Mouse (Mus musculus) hindbrain, postnatal 0 days (tissue): ENCODE data around the gene 4930519G04Rik. TPM values are rescaled to one million over a fixed set of nuclear protein-coding genes. Genes with fewer than 3 reads are reported as not detected.
"Not testable (repeated sequence)": the region's sequence is repeated elsewhere in the genome, so short reads cannot be mapped to it uniquely, and the experiment has no call there.

Experiments used
- ATAC-seq: fragments of 200-750 bp; cut with Nextera tagmentation; 2 replicates; pipeline ENCODE4 v1.8.0; 2017; ENCODE audit warnings: mild to moderate bottlenecking, moderate TSS enrichment, moderate library complexity
- DNase-seq: peaks from one replicate; pipeline ENCODE4 v3.0.0-alpha.2; 2015; ENCODE audit warnings: low spot score
- H3K27ac ChIP-seq: fragments of 300-500 bp; sonication (generic); 2 replicates; pipeline ENCODE4 v1.5.1; 2014; ENCODE audit warnings: mild to moderate bottlenecking
- H3K27me3 ChIP-seq: fragments of 300-500 bp; sonication (generic); 2 replicates; pipeline ENCODE4 v1.6.1; 2014; ENCODE audit warnings: low read length, mixed read lengths; ENCODE audit not compliant: insufficient read depth
- H3K36me3 ChIP-seq: fragments of 300-500 bp; sonication (generic); 2 replicates; pipeline ENCODE4 v1.6.1; 2014; ENCODE audit warnings: low read length, mixed read lengths; ENCODE audit not compliant: insufficient read depth
- H3K4me1 ChIP-seq: fragments of 300-500 bp; sonication (generic); 2 replicates; pipeline ENCODE4 v1.6.1; 2014; ENCODE audit warnings: antibody characterized with exemption, low read length, mixed read lengths; ENCODE audit not compliant: insufficient read depth
- H3K4me2 ChIP-seq: fragments of 300-500 bp; sonication (generic); 2 replicates; pipeline ENCODE4 v1.6.1; 2014; ENCODE audit warnings: low read depth, mild to moderate bottlenecking, low read length, moderate library complexity, mixed read lengths
- H3K4me3 ChIP-seq: fragments of 300-500 bp; sonication (generic); 2 replicates; pipeline ENCODE4 v1.5.1; 2014; ENCODE audit warnings: low read length
- H3K9ac ChIP-seq: fragments of 300-500 bp; sonication (generic); replicated peaks from 2 replicates; pipeline ENCODE4 v1.6.1; 2014; ENCODE audit warnings: mild to moderate bottlenecking, low read length, moderate library complexity, mixed read lengths
- H3K9me3 ChIP-seq: fragments of 300-500 bp; sonication (generic); 2 replicates; pipeline ENCODE4 v1.6.1; 2016; ENCODE audit warnings: low read length, mixed read lengths
- CTCF ChIP-seq: IDR thresholded peaks from 2 replicates; pipeline ENCODE4 v1.5.1; 2016; ENCODE audit warnings: antibody characterized with exemption, control low read depth, low read depth
- WGBS: fragments of 180-500 bp; shearing (Covaris S2); extraction: QIAGEN DNeasy Blood & Tissue Kit; methylation state at CpG from one replicate; pipeline ENCODE4 v1.1.7; 2014; 5-methylcytosine and 5-hydroxymethylcytosine counted together
- polyA plus RNA-seq: library from polyadenylated mRNA; unstranded; fragments of >200 nt; fragmentation: Nextera tagmentation; extraction: Ambion mirVana; gene quantifications from 2 replicates; pipeline ENCODE4 v1.2.1, GENCODE M21; 2015
- total RNA-seq: library from RNA; depleted of rRNA; stranded (reverse); fragments of >200 nt; gene quantifications from 2 replicates; pipeline ENCODE4 v1.2.3, GENCODE M21; 2014

The 4930519G04Rik gene
- total and polyA plus RNA-seq, 2 experiments from 2014 or later = not detected

DNA sequence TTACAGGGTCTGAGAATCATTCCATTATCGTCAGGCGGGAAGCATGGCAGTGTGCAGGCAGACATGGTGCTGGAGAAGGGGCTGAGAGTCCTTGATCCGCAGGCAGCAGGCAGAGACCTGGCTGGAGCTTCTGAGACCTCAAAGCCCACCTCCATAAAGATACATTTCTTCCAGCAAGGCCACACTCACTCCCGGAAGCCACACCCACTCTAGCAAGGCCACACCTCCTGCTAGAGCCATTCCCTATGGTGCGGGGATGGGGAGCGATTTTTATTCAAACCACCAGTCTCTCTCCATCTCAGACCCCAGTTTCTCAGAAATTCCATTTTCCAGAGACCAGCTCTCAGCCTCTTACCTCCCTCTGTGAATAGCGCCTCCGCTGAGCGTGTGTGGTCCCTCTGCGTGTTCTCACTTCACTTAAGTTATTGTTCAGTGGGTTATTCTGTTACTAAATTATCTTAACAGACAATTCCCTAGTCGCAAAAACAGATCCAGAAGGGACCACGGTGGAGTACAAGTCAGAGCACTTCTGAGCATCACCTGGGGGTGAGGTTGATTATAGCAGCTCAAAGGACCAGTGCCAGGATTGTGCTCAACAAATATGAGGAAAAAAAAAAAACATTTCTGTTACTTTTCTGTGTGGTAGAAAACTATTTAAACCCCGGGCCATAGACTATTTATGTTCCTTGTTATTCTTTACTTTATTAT lies 55.3 kb downstream of the 4930519G04Rik start:
- ATAC-seq = no peak
- H3K9me3 ChIP-seq = no peaks in the 10 kb centered on the region
- TF ChIP-seq CTCF = no peak
- no peaks in the 10 kb centered on the region for H3K27me3 ChIP-seq
- no peaks in the 10 kb centered on the region for H3K36me3 ChIP-seq
- no peaks in the 10 kb centered on the region for H3K4me1 ChIP-seq
- H3K4me2 ChIP-seq = 0 out of 2 replicates have a peak overlapping the region, but pooled peaks have one; percentile 0
- H3K27ac ChIP-seq = no peak overlapping the region
- no peak overlapping the region for H3K9ac ChIP-seq
- WGBS = 52% methylated on average over 13 of the region's 13 CpGs
- DNase-seq = no peak
- no peak overlapping the region for H3K4me3 ChIP-seq

DNA sequence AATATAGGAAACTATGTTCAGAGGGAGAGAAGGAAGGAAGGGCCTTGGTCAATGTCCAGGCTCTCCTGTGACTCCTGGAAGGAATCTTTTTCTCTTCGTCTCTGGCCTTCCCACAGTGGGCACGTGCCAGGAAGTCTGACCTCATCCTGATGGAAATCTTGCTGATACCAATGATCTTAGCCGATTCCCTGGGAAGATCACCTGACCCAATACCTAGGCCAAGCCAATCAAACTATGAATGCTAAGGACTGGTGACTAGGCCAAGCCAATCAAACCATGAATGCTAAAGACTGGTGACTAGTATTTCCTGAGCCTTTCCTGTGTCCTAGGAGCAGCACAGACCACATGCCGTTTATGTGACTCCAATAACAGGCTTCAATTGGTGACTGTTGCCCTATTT lies 60.2 kb downstream of the 4930519G04Rik start:
- 77% methylated on average over 4 of the region's 4 CpGs for WGBS
- no peak overlapping the region for H3K4me2 ChIP-seq
- no peak overlapping the region for H3K27ac ChIP-seq
- no peak overlapping the region for H3K9ac ChIP-seq
- no peaks in the 10 kb centered on the region for H3K36me3 ChIP-seq
- no peak overlapping the region for H3K4me3 ChIP-seq
- no peak for ATAC-seq
- DNase-seq = no peak
- H3K9me3 ChIP-seq = no peaks in the 10 kb centered on the region
- no peaks in the 10 kb centered on the region for H3K4me1 ChIP-seq
- no peaks in the 10 kb centered on the region for H3K27me3 ChIP-seq
- TF ChIP-seq CTCF = no peak

DNA sequence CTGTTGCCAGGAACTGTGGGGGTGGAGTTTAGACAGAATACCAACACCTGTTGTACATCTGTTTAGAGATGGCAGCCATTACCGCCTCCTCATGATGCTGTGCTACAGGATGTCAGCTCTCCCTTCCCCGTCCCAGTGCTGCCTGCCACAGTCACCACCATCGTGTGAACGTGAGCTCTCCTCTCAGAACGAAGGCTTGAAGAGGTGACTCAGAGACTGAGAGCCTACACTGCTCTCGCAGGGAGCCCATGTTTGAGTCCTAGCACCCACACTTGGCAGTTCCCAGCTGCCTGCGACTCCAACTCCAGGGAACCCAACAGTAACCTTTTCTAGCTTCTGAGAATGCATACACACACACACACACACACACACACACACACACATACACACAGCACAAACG lies 61.4 kb downstream of the 4930519G04Rik start:
- no peaks in the 10 kb centered on the region for H3K4me1 ChIP-seq
- WGBS = 77% methylated on average over 8 of the region's 8 CpGs
- no peak overlapping the region for H3K9ac ChIP-seq

DNA sequence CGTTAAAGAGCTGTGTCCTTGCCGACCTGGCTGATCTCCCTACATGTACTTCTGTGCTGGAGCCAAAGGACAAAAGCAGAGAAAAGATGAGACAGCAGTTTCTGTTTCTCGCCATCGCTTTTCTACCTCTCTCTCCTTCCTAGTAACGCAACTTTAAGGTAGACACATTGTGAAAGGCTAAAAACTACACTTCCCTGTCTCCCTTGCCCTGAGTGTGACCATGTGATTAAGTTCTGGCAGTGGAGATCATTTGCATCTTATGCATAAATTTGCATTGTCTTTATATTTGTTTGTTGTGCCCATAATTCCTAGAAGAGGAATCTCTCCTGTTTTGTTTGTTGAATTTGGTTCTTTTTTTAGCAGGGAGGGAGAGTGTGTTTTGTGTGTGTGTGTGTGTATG lies 62.4 kb downstream of the 4930519G04Rik start:
- no peak for ATAC-seq
- no peak overlapping the region for H3K4me3 ChIP-seq
- no peaks in the 10 kb centered on the region for H3K9me3 ChIP-seq
- H3K36me3 ChIP-seq = no peaks in the 10 kb centered on the region
- no peak overlapping the region for H3K9ac ChIP-seq
- no peak for DNase-seq
- H3K27ac ChIP-seq = no peak overlapping the region
- H3K4me2 ChIP-seq = no peak overlapping the region
- no peak for TF ChIP-seq CTCF
- no peaks in the 10 kb centered on the region for H3K4me1 ChIP-seq
- 71% methylated on average over 5 of the region's 5 CpGs for WGBS
- H3K27me3 ChIP-seq = no peaks in the 10 kb centered on the region

More for the DNA sequence above, 61.4 kb downstream of the 4930519G04Rik start:
- Histone ChIP-seq H3K4me2 (no peak overlapping the region), H3K4me3 (no peak overlapping the region), H3K36me3 (no peaks in the 10 kb centered on the region), H3K9me3 (no peaks in the 10 kb centered on the region), H3K27me3 (no peaks in the 10 kb centered on the region), H3K27ac (no peak overlapping the region)
- no peak for TF ChIP-seq CTCF
- no peak for ATAC-seq
- DNase-seq = no peak

DNA sequence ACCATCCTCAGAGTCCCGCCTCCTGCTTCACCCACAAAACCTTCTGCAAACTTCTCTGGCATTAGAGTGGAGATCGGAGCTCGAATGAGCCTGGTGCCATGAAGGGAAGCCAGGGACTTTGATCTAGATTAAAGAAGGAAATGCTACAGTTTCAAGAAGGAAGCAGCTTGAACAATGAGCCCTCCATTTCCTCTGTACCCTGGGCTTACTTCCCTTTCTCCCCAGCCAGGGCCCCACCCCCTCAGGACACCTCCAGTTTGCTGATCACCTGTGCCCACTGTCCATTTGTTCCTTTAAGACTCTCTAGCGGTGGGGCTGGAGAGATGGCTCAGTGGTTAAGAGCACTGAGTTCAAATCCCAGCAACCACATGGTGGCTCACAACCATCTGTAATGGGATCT lies 63.3 kb downstream of the 4930519G04Rik start:
- no peak overlapping the region for H3K4me3 ChIP-seq
- no peak overlapping the region for H3K9ac ChIP-seq
- no peaks in the 10 kb centered on the region for H3K4me1 ChIP-seq
- no peaks in the 10 kb centered on the region for H3K36me3 ChIP-seq
- ATAC-seq (no peak), DNase-seq (no peak)
- 76% methylated on average over 4 of the region's 4 CpGs for WGBS
- TF ChIP-seq CTCF = no peak
- H3K27me3 ChIP-seq = no peaks in the 10 kb centered on the region
- H3K27ac ChIP-seq = no peak overlapping the region
- no peaks in the 10 kb centered on the region for H3K9me3 ChIP-seq
- H3K4me2 ChIP-seq = no peak overlapping the region

DNA sequence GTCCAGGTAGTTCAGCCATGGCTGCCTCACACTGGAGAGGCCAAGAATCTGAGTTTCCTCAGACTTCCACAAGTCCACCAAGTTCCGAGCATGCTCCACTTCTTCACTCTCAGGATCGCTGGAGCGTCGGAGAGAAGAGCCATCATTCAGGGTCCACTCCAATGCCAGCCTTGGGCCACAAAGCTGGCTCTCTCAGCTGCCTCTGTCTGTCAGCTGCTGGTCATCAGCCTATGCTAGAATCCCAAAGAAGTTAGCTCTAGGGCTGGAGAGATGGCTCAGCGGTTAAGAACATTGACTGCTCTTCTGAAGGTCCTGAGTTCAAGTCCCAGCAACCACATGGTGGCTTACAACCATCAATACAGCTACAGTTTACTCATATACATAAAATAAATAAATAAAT lies 63.9 kb downstream of the 4930519G04Rik start:
- H3K9me3 ChIP-seq, DNase-seq, H3K4me1 ChIP-seq, ATAC-seq, H3K27ac ChIP-seq, H3K9ac ChIP-seq, H3K4me3 ChIP-seq, H3K27me3 ChIP-seq, H3K4me2 ChIP-seq, H3K36me3 ChIP-seq: not testable (repeated sequence)
- 97% methylated on average over 5 of the region's 5 CpGs for WGBS

DNA sequence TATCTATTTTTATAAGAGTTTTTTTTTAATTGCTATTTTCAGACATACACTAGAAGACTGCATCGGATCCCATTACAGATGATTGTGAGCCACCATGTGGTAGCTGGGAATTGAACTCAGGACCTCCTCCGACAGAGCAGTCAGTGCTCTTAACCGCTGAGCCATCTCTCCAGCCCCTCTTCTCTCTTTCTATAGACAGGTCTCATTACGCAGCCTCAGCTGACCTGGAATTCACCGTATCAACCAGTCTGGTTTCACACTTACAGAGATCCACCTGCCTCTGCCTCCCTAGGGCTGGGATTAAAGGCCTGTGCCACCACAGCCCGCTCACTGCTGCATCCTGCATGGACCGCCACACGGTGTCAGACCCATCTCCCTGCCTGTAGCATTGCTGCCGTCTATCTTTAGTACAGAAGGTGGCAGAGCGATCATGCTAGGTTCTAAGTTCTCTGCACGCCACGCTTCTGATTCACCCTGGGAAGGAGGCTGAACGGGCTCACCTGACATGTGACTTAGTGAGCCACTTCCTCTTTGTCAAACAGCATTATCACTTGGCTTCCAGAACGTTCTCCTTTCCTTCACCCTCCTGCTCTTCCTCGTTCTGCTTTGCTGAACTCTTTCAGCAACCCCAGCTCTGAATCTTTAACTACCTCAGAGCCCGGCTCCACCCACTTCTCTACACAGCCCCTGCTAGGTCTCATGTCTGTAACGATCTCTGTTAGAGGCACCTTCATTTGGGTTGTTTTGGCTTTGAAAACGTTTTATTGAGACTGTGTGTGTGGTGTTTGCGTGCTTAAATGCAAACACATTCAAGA lies 68.3 kb downstream of the 4930519G04Rik start:
- Histone ChIP-seq H3K4me2 (no peak overlapping the region), H3K4me1 (no peaks in the 10 kb centered on the region), H3K27me3 (no peaks in the 10 kb centered on the region), H3K9me3 (no peaks in the 10 kb centered on the region), H3K4me3 (no peak overlapping the region), H3K27ac (no peak overlapping the region), H3K9ac (no peak overlapping the region), H3K36me3 (no peaks in the 10 kb centered on the region)
- TF ChIP-seq CTCF = no peak
- 78% methylated on average over 19 of the region's 19 CpGs for WGBS
- no peak for DNase-seq
- no peak for ATAC-seq
